Mouse (Mus musculus) left cerebral cortex, postnatal 25 days (tissue): ENCODE measurements at regions not wholly inside any gene's neighbourhood (a gene's known extent, or its start where the extent isn't known, plus 50 kb on each side); places are given as distances from the start of the nearest gene placed in this dataset.

Source experiments
- DNase-seq, 2 experiments: peaks; one replicate each; pipeline ENCODE4 v3.0.0; 2022; ENCODE audit warnings: low spot score in 2 of 2, mixed read lengths in 1 of 2
- intact Hi-C: fragments of 180-260 bp; cut with DNase I; formaldehyde crosslinking; loops from one replicate; pipeline ENCODE4 v1.15.1; 2025

DNA sequence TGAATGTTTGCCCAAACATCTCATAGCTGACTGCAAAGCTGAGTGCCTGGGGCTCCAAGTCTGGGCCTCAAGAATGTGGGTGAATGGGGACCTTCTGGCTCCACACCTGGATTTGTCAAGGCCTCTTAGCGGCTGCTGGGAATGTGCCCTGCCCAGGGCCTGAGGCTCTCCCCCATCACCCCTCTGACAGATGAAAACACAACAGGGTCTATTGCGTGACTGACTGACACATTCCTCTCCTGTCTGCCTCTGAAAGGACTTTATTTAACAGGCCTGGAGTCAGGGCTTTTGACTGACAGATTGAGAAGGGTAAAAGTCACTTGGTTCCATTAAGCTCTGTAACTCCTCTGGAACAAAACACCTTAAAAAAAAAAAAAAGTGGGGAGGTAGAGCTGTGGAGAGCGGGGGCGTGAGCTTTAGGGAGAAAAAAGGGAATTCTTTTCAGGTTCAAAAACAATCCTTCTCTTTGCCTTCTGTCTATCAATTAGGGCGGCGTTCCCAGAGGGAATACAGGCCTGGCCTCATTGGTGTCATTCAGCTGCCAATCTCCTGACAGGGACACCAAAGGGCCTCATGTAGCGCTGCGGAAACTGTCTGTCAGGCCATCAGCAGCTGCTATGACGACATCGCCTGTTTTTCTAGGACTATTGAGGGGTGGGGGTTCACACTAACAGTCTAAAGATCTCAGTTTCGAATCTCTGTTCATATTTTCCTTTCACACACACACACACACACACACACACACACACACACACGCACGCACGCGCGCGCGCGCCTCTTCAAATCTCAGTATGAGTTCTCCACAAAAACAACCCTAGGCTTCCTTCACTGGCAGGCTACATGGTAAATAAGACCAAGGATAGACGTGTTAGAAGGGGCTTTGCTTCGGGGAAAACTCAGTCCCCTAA, 355.4 kb upstream of the Nfe2l3 start:
- intact Hi-C loops: no loop called here
- no peak for DNase-seq

DNA sequence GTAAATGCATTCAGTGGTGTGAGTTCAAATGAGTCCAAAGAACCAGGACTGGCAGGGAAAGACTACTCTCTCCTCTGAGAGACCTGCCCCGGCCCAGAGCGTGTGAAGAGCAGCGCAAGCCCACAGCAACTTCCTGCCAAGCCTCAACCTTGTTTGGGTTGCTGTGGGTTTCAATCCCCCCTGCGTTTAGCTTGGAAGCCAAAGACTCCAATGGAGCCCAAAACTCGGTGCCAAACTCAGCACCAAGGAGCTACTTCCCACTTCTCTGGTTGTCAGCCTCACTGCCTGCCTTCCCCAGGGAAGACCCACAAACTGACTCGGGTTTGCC, 354.7 kb upstream of the Nfe2l3 start:
- intact Hi-C loops: no loop called here
- no peak for DNase-seq

DNA sequence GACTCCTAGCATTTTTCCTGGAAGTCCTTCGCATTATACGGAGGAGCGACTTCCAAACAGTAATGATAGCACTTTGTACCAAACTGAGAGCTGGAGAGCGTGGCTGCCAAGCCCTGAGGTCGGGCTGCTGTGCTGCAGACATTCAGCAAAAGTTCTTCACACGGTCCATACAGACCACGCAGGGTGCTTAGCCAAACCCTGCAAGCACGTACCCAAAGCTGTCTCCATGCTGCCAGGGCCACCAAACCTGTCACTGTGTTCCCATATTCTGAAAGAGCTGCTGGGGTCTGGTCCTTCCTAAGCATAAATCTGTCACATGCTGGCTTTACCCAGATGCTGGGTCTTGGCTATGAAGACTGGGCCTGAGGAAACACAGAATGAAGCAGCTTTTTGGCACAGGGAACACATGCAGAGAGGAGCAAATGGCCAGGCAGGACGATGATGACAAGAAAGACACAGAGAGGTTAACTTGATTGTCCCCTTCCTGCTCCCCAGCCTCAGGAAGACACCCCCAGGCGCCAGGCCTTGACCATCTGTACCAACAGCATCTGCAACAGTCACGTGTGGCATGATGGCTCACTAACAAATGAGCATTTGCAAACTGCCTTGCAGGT, 354.0 kb upstream of the Nfe2l3 start:
- intact Hi-C loops: no loop called here
- no peak for DNase-seq

DNA sequence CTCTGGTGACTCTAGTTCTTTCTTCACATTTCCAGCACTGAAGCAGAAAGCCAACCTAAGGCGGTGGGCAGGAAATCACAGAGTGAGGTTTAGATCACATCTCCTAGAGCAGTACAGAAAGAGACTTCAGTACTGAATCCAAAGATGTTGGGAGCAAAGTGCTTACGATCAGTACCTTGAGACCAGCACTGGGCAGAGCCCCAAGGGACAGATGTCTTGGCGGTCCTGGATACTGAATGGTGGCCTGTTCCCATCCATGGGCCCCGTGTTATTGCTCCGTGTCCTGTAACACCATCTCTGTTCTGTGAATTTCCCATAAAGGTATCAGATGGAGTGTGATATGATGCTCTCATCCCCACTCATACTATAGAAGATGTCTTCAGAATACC, 353.5 kb upstream of the Nfe2l3 start:
- intact Hi-C loops: no loop called here
- no peak for DNase-seq

DNA sequence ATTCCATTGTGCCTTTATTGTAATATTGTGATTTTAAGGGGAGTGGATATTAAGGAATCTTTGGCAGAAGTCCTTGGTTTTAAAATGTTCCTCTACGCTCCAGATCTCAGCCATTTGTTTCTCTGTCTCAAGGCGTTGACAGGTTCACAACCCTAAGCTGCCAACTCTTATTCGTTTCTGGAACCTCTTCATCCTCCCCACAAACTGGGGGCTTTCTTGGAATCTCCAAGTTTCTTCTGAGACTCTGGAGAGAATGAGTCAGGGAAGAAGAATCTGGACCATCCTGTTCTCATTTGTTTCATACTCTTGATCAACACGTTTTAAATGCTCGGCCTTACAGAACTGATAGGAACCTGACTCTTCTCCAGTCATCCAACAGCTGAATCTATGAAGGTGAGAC, 351.4 kb upstream of the Nfe2l3 start:
- intact Hi-C loops: no loop called here
- DNase-seq: no peak

DNA sequence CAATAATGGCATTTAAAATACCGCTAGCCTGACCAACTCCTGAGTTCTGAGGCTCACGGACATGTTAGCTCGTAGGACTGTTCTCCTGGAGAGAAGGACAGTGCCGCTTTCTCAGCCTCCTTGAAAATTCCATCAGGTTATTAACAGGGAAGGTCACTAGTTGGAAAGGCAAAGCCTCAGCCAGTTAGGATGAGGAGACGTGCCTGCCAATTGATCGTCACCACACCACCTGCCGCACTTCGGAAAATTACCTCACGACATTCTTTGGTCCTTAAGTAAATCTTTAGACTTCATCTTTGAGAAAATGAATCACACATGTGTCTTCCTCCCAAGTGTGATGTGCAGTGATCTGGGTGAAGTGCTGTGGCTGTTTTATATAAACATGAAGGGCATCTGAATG, 347.8 kb upstream of the Nfe2l3 start:
- intact Hi-C loops: no loop called here
- no peak for DNase-seq

DNA sequence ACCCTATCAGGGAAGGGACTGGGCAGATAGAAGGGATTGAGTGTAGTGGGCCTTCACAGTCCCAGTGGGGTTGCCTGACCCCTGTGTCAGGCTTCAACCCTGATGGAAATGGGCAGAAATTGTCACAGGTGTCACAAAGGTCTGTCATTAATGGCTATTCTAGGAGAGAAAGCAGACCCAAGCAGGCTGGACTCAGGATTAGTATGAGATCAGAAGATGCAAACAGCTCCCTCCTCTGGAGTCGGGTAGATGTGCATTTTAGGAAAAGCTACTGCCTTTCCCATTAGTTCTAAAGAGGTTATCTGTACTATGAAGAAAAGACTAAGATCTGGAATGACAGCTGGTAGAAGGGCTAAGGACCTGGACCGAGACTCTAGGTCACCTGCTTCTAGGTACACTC, 346.9 kb upstream of the Nfe2l3 start:
- no peak for DNase-seq
- intact Hi-C loops: no loop called here

DNA sequence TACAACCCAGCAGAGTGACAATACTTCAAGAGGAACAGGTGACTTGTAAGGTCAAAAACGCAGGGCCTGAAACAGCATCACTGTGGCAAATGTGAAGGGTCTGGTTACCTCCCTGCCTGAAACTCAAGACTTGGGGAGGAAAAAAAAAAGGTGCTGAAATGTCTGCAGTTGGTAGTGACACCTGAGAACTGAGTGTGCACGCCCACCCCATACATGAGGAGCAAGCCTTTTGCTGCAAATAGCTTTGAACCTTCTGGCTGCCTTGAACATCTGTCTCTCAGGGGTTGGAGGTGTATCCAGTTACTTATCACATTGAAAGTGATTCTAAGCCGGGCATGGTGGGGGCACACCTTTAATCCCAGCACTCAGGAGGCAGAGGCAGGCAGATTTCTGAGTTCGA, 346.1 kb upstream of the Nfe2l3 start:
- no peak for DNase-seq
- intact Hi-C loops: no loop called here

DNA sequence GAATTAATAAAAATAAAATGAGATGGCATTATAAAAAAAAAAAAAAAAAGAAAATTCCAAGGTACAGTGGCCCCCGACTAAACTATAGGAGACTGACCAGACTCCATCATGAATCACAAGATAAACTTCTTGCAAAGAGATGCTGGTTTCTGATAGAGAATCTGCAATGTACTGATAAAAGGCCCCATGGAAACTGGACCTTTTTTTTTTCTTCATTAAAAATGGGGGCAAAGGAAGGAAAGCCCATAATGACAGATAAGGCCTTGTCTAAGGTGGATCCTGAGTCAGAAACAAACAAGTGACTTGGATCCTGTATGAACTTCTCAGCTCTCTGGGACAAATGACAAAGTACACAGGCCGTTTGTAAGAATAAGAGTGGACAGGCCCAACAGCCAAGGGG, 344.7 kb upstream of the Nfe2l3 start:
- intact Hi-C loops: no loop called here
- no peak for DNase-seq

DNA sequence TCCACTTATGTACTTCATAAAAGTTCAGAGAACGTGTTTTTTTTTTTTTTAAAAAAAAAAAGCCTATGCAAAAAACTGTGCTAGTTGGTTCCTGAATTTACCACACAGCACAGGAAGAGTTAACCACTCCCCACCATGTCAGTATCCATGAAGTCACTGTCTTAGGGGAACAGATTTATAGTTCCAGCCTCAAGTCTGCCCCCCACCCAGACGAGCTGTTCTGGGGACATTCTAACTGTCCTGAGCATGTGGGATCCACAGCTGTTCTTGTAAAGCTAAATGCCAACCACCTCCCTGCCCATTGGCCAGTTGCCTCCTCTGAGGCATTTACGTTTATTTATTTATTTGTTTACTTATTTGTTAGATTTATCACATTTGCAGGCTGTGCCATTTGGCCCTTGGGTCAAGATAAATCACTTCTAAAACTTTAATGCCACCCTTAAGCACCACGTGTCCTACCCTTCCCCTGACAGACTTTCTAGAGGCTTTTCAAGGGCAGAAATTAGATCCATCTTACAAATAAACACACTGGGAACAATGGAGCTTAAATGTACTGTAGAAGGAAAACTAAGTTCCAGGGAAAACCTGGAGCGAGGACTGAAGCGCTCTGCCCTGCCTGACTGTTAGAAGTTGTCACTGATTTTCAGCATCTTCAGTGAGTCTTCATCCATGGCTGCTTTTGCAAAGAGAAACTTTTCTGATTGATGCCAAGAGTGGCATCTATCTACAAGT, 343.7 kb upstream of the Nfe2l3 start:
- intact Hi-C loops: no loop called here
- DNase-seq: no peak

DNA sequence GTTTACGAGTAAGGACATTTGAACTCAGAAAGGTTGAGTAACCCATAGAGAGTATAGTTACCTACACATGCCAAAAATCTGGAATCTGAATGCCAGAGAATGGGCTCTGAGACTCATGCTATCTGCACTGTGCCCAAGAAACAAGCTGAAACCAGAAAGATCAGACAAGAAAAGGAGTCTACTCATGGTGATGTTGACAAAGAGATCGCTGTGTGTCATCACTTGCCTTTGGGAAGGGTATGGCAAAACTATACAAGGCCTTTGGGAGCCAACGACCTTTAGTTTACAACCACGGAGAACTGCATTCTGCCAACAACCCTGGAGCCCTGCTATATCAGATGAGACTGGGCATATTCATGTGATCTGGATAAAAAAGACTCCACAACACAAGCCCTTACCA, 339.3 kb upstream of the Nfe2l3 start:
- intact Hi-C loops: no loop called here

DNA sequence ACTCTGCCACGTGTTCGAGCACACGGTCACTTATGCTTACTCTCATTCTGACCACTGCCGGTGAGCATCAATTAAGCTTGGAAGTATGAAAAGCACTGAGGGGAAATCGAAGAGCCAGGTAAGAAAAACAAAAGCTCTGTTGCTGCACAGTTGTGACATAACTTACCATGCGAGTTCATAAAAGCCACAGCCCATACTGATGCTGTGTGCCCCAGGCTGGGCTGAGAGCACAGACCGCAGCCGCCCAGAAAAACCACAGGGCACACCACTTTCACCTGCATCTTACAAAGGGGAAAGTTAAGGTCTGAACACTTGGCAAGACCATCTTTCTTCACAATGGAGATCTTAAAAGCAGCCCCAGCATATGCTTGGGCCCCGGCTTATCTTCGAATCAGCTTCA, 338.2 kb upstream of the Nfe2l3 start:
- intact Hi-C loops: no loop called here
- no peak for DNase-seq

More for the DNA sequence above, 339.3 kb upstream of the Nfe2l3 start:
- DNase-seq: no peak

DNA sequence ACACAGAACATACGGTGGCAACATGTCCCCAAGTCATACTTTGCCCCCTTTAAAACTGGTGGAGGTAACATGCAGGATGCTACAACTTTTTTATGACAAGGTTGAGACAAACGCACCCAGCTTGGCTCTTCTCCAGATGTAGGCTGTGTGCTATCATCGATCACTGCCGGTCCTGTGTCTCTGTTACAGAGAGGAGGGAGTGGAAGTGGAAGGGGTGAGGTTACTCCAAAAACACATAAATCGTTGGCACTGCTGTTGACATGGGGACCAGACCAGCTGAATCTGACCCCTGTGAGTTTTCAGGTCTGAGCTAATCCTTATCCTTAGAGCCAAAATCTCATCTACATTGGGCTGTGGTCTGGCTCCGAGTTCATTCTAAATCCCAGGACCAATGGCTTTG, 335.0 kb upstream of the Nfe2l3 start:
- DNase-seq: no peak
- intact Hi-C loops: no loop called here

DNA sequence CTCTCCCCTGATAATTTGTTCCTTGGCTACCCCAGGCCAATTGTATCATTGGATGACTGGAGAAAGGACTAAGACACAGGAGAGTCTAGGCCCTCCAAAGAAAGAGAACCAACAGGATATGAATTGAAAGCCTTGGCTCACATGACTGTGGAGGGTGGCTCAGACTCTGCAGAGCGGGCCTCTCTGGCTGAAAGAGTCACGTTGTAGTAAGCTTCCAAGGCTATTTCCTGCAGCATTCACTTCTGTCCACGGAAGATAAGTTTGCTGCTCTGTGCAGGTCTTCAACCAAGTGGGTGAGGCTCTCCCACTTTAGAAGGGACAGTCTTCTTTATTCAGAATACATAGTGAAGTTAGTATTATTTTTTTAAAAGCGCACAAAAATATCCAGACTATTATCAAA, 332.1 kb upstream of the Nfe2l3 start:
- intact Hi-C loops: no loop called here
- DNase-seq: no peak

DNA sequence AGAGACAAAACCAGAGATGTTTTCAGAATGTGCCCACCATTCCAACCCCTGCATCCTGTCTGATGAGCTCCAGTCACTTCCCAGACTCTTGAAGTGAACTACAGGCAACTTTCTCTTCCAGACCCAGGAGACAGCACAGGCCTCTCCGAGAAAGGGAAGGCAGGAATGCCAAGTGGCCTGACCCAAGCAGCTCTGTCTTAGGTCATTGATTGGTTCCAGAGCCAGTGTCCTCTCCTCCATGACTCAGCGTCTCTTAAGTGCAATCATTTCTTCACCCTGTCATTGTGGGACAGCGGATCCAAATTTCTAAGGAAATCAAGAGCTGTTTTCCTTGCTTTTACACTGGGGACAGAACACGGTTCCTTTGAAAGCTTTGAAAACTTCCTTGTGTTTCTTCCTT, 329.2 kb upstream of the Nfe2l3 start:
- no peak for DNase-seq
- intact Hi-C loops: no loop called here

DNA sequence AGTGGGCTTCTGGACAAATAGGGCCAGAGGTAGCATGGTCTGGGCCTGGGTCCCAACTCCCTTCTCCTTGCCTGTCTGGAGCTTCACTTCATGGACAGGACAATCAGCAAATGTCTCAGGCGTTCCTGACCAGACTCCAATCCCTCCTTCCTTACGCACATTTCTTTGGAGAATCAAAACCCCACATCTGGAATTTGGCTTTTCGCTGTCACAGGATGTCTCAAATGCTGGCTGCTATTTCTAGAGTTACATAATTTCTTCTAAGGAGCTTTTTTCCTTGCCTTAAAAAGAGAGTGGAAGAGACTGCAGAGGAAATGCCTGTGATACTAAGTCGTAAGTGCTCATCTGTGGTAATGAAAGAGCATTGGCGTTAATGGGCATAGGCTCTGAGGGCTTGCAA, 328.1 kb upstream of the Nfe2l3 start:
- intact Hi-C loops: no loop called here
- DNase-seq: peak in 1 of 2 experiments; percentile 4

DNA sequence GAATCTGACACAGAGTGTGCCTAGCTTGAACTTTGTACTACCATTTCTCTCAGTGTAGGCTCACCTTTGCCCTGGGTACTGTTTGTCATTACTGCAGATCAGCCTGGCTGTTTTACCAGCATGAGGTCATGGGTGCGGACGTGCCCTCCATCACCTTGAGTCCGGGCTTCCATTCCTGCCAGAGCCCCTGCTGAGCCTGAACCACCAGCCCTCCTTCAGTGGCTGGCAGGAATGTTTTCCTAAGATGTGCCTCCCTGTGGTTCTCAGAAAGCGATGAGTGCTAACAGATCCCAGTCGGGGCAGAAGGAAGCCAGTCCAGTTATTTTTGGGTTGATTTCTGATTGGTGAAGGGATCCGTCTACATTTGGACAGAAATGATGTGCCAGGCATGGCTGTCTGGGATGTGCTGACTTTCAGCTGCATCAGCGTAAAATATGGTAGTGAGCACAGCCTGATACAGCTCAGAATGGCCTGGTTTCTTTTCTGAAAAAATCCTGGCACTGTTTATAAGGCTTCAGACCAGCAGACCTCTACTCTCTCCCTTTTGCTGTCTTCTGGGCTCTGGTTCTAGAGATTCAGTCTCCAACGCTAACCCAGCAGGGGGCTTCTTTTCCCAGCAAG, 324.0 kb upstream of the Nfe2l3 start:
- no peak for DNase-seq
- intact Hi-C loops: no loop called here

DNA sequence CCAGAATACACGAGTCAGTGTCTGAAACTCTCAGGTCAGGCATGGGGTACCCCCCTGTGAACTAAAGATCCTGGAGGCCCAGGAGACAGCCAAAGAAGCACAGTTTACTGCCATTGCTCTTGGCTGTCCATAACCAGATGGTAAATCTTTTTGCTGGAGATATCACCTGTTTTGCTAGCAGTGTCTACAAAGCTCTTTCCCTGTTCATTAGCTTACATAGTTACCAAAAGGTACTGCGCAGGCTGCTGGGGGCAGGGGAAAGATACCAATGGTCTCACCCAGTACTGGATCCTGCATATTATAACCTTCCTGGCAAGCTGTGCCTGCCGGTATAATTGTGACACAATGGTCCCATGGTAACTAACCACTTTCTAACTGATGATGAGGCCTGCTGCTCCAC, 321.9 kb upstream of the Nfe2l3 start:
- no peak for DNase-seq
- intact Hi-C loops: no loop called here

DNA sequence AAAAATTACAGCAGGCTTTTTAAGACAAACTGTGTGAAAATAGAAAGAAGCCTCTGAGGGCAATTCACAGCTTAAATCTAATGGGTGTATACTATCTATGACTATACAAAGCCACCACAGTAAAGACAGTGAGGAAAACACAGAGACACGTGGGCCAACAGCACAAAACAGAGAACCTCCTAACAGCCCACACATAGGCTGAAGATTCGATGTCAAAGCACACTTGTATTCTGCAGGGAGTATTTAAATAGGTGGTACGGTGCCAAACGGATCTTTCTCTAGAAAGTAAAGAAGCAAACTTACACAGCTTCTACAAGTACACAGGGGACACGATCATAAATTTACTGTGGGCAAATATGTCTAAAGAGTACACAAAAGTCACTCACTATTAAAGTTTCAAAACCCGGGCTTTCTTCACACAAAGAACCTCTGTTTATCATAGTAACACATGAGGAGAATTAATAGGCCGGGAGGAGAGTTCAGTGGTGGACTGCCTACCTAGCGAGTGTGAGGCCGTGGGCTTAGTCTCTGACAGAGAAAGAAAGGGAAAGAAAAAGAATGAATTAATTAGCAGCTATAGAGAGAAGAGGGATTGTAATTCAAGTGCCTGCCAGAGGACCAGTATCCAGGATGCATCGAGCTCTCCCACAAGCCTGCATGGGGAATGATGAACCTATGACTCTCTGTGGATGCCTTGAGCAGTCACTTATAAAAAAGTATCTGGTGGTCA, 317.7 kb upstream of the Nfe2l3 start:
- intact Hi-C loops: no loop called here
- DNase-seq: peak in 1 of 2 experiments; percentile 6
